Mouse (Mus musculus) intestine, postnatal 0 days (tissue): ENCODE measurements around the gene Tbxas1. TPM values are rescaled to one million over a fixed set of nuclear protein-coding genes. Genes with fewer than 3 reads are reported as not detected.

Source experiments
- ATAC-seq: fragments of 200-750 bp; cut with Nextera tagmentation; 2 replicates; pipeline ENCODE4 v1.8.0; 2017; ENCODE audit warnings: mild to moderate bottlenecking, moderate TSS enrichment, moderate library complexity
- H3K27ac ChIP-seq: fragments of 300-500 bp; sonication (generic); 2 replicates; pipeline ENCODE4 v1.5.1; 2014; ENCODE audit warnings: mild to moderate bottlenecking, low read depth, low read length, moderate library complexity
- H3K27me3 ChIP-seq: fragments of 300-500 bp; sonication (generic); replicated peaks from 2 replicates; pipeline ENCODE4 v1.6.1; 2014; ENCODE audit warnings: low read length, mixed read lengths; ENCODE audit not compliant: control insufficient read depth, insufficient read depth
- H3K36me3 ChIP-seq: fragments of 300-500 bp; sonication (generic); 2 replicates; pipeline ENCODE4 v1.6.1; 2014; ENCODE audit warnings: mild to moderate bottlenecking, moderate library complexity; ENCODE audit not compliant: control insufficient read depth, insufficient read depth
- H3K4me1 ChIP-seq: fragments of 300-500 bp; sonication (generic); replicated peaks from 2 replicates; pipeline ENCODE4 v1.6.1; 2014; ENCODE audit warnings: antibody characterized with exemption, low read length, mixed read lengths; ENCODE audit not compliant: control insufficient read depth, insufficient read depth
- H3K4me2 ChIP-seq: fragments of 300-500 bp; sonication (generic); replicated peaks from 2 replicates; pipeline ENCODE4 v1.6.1; 2014; ENCODE audit warnings: low read depth, mild to moderate bottlenecking, moderate library complexity
- H3K4me3 ChIP-seq: fragments of 300-500 bp; sonication (generic); 2 replicates; pipeline ENCODE4 v1.5.1; 2014; ENCODE audit warnings: low read depth, low read length
- H3K9ac ChIP-seq: fragments of 300-500 bp; sonication (generic); 2 replicates; pipeline ENCODE4 v1.6.1; 2014; ENCODE audit warnings: mild to moderate bottlenecking, low read depth, low read length
- H3K9me3 ChIP-seq: fragments of 300-500 bp; sonication (generic); 2 replicates; pipeline ENCODE4 v1.6.1; 2016; ENCODE audit warnings: mixed run types; ENCODE audit not compliant: control insufficient read depth
- CTCF ChIP-seq: sonication (generic); IDR thresholded peaks from 2 replicates; pipeline ENCODE4 v1.5.1; 2016; ENCODE audit warnings: low read depth, mild to moderate bottlenecking, control low read depth, antibody characterized with exemption, moderate library complexity
- WGBS: fragments of 180-500 bp; shearing (Covaris S2); extraction: QIAGEN DNeasy Blood & Tissue Kit; methylation state at CpG from one replicate; pipeline ENCODE4 v1.1.7; 2014; 5-methylcytosine and 5-hydroxymethylcytosine counted together
- polyA plus RNA-seq: library from polyadenylated mRNA; unstranded; fragments of >200 nt; fragmentation: Nextera tagmentation; extraction: Ambion mirVana; gene quantifications from 2 replicates; pipeline ENCODE4 v1.2.1, GENCODE M21; 2015

The Tbxas1 gene
- polyA plus RNA-seq, 1 experiment from 2014 or later, result 2.1 TPM

GRCm38 (mm10) chr6:38950341-38950740, 75.1 kb downstream of the Tbxas1 start:
- Histone ChIP-seq H3K27me3 (no peaks in the 10 kb centered on the region), H3K9ac (no peak overlapping the region), H3K36me3 (no peaks in the 10 kb centered on the region), H3K27ac (no peak overlapping the region), H3K4me3 (no peak overlapping the region), H3K4me1 (no peaks in the 10 kb centered on the region), H3K4me2 (no peak overlapping the region), H3K9me3 (no peaks in the 10 kb centered on the region)
- WGBS, result 34% methylated on average over 4 of the region's 4 CpGs
- TF ChIP-seq CTCF, result no peak
- ATAC-seq, result no peak

GRCm38 (mm10) chr6:38950838-38951237, 75.6 kb downstream of the Tbxas1 start:
- H3K4me3 ChIP-seq, result no peak overlapping the region
- no peak overlapping the region for H3K4me2 ChIP-seq
- ATAC-seq, result no peak
- H3K9ac ChIP-seq, result no peak overlapping the region
- no peaks in the 10 kb centered on the region for H3K27me3 ChIP-seq
- WGBS, result 71% methylated on average over 3 of the region's 3 CpGs
- H3K4me1 ChIP-seq, result no peaks in the 10 kb centered on the region
- H3K36me3 ChIP-seq, result no peaks in the 10 kb centered on the region
- no peak overlapping the region for H3K27ac ChIP-seq
- no peak for TF ChIP-seq CTCF
- no peaks in the 10 kb centered on the region for H3K9me3 ChIP-seq

- Histone ChIP-seq H3K9ac (no peak overlapping the region), H3K27me3 (no peaks in the 10 kb centered on the region), H3K4me3 (no peak overlapping the region), H3K36me3 (no peaks in the 10 kb centered on the region), H3K9me3 (no peaks in the 10 kb centered on the region), H3K4me1 (no peaks in the 10 kb centered on the region), H3K27ac (no peak overlapping the region), H3K4me2 (no peak overlapping the region)
- TF ChIP-seq CTCF, result no peak
- ATAC-seq, result no peak
- 75% methylated on average over 2 of the region's 2 CpGs for WGBS
Measured at GRCm38 (mm10) chr6:38956641-38957040, 81.4 kb downstream of the Tbxas1 start.

GRCm38 (mm10) chr6:38957246-38957645, 82.0 kb downstream of the Tbxas1 start:
- Histone ChIP-seq H3K36me3 (no peaks in the 10 kb centered on the region), H3K4me3 (no peak overlapping the region), H3K4me1 (no peaks in the 10 kb centered on the region), H3K9ac (no peak overlapping the region), H3K9me3 (no peaks in the 10 kb centered on the region), H3K4me2 (no peak overlapping the region), H3K27me3 (no peaks in the 10 kb centered on the region), H3K27ac (no peak overlapping the region)
- no peak for ATAC-seq
- no peak for TF ChIP-seq CTCF
- 85% methylated on average over 5 of the region's 5 CpGs for WGBS

GRCm38 (mm10) chr6:38959502-38959901, 84.3 kb downstream of the Tbxas1 start:
- Histone ChIP-seq H3K27me3 (no peaks in the 10 kb centered on the region), H3K4me1 (no peaks in the 10 kb centered on the region), H3K4me2 (no peak overlapping the region), H3K27ac (no peak overlapping the region), H3K9ac (no peak overlapping the region), H3K36me3 (no peaks in the 10 kb centered on the region), H3K4me3 (no peak overlapping the region), H3K9me3 (no peaks in the 10 kb centered on the region)
- WGBS, result 69% methylated on average over 9 of the region's 9 CpGs
- no peak for TF ChIP-seq CTCF
- no peak for ATAC-seq

- Histone ChIP-seq H3K27me3 (no peaks in the 10 kb centered on the region), H3K4me1 (no peaks in the 10 kb centered on the region), H3K4me2 (no peak overlapping the region), H3K36me3 (no peaks in the 10 kb centered on the region), H3K9ac (no peak overlapping the region), H3K9me3 (no peaks in the 10 kb centered on the region), H3K4me3 (no peak overlapping the region), H3K27ac (no peak overlapping the region)
- WGBS, result 73% methylated on average over 3 of the region's 3 CpGs
- no peak for TF ChIP-seq CTCF
- ATAC-seq, result no peak
Measured at GRCm38 (mm10) chr6:38960367-38960766, 85.2 kb downstream of the Tbxas1 start.
